Mouse (Mus musculus) duodenum, adult 2 months (tissue): Measurements from ENCODE around the gene Gm17535. TPM values are rescaled to one million over a fixed set of nuclear protein-coding genes. Genes with fewer than 3 reads are reported as not detected.

Experiments
- polyA plus RNA-seq: library from polyadenylated mRNA; depleted of rRNA; stranded (reverse); fragments of >200 nt; gene quantifications from 2 replicates; pipeline ENCODE4 v1.2.3, GENCODE M21; 2012; ENCODE audit warnings: low replicate concordance; rRNA removed

Gm17535 gene
- not detected in 2 replicates for polyA plus RNA-seq

DNA sequence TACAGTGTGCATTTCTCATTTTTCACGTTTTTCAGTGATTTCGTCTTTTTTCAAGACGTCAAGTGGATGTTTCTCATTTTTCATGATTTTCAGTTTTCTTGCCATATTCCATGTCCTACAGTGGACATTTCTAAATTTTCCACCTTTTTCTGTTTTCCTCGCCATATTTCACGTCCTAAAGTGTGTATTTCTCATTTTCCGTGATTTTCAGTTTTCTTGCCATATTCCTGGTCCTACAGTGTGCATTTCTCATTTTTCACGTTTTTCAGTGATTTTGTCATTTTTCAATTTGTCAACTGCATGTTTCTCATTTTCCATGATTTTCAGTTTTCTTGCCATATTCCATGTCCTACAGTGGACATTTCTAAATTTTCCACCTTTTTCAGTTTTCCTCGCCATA lies at the start of gene Gm17535:
Gene Gm17535, plus strand, starts transcription at position 301 of the 400 bp plus-strand sequence.

DNA sequence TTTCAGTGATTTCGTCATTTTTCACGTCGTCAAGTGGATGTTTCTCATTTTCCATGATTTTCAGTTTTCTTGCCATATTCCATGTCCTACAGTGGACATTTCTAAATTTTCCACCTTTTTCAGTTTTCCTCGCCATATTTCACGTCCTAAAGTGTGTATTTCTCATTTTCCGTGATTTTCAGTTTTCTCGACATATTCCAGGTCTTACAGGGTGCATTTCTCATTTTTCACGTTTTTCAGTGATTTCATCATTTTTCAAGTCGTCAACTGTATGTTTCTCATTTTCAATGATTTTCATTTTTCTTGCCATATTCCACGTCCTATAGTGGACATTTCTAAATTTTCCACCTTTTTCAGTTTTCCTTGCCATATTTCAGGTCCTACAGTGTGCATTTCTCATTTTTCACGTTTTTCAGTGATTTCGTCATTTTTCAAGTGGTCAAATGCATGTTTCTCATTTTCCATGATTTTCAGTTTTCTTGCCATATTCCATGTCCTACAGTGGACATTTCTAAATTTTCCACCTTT lies 33.9 kb upstream of the Gm17535 start, which contains the start of gene Gm10722:
Gene Gm10722, plus strand, starts transcription at position 478 of the 528 bp plus-strand sequence.

GRCm38 (mm10) chr9:3002794-3003396 lies 31.5 kb upstream of the Gm17535 start, which contains the start of gene Gm11168:
Gm11168 (plus strand) TSS chr9:3003346.

DNA sequence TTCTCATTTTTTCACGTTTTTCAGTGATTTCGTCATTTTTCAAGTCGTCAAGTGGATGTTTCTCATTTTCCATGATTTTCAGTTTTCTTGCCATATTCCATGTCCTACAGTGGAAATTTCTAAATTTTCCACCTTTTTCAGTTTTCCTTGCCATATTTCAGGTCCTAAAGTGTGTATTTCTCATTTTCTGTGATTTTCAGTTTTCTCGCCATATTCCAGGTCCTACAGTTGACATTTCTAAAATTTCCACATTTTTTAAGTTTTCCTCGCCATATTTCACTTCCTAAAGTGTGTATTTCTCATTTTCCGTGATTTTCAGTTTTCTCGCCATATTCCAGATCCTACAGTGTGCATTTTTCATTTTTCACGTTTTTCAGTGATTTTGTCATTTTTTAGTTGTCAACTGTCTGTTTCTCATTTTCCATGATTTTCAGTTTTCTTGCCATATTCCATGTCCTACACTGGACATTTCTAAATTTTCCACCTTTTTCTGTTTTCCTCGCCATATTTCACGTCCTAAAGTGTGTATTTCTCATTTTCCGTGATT lies 21.6 kb upstream of the Gm17535 start, which contains the start of gene Gm10721:
Gene Gm10721, plus strand, starts transcription at position 408 of the 547 bp plus-strand sequence.

GRCm38 (mm10) chr9:3015354-3015753 lies 19.0 kb upstream of the Gm17535 start, which contains the start of gene Gm10720:
Gm10720 (plus strand) TSS chr9:3015654.

GRCm38 (mm10) chr9:3017108-3017507 lies 17.3 kb upstream of the Gm17535 start, which contains the start of gene Gm10719:
Gm10719 (plus strand) TSS chr9:3017408.

GRCm38 (mm10) chr9:3023312-3023984 lies 11.0 kb upstream of the Gm17535 start, which contains the start of gene Gm10718:
Gm10718 (plus strand) TSS chr9:3023547.

DNA sequence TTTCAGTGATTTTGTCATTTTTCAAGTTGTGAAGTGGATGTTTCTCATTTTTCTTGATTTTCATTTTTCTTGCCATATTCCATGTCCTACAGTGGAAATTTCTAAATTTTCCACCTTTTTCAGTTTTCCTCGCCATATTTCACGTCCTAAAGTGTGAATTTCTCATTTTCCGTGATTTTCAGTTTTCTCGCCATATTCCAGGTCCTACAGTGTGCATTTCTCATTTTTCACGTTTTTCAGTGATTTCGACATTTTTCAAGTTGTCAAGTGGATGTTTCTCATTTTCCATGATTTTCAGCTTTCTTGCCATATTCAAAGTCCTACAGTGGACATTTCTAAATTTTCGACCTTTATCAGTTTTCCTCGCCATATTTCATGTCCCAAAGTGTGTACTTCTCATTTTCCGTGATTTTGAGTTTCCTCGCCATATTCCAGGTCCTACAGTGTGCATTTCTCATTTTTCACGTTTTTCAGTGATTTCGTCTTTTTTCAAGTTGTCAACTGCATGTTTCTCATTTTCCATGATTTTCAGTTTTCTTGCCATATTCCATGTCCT lies 9.4 kb upstream of the Gm17535 start, which contains the start of gene Gm10717:
Gene Gm10717, plus strand, starts transcription at position 506 of the 556 bp plus-strand sequence.

GRCm38 (mm10) chr9:3036577-3036976 lies 2.2 kb downstream of the Gm17535 start, which contains the start of gene Gm10715:
Gm10715 (plus strand) TSS chr9:3036877.

Other genes with a start within 250 kb of the Gm17535 start
- not detected in 2 replicates for gene Gm10722, start 33.7 kb upstream of the Gm17535 start, polyA plus RNA-seq
- not detected in 2 replicates for gene Gm11168, start 31.3 kb upstream of the Gm17535 start, polyA plus RNA-seq
- gene Gm10721, start 21.5 kb upstream of the Gm17535 start, polyA plus RNA-seq = not detected in 2 replicates
- not detected in 2 replicates for gene Gm10720, start 18.9 kb upstream of the Gm17535 start, polyA plus RNA-seq
- not detected in 2 replicates for gene Gm10719, start 17.2 kb upstream of the Gm17535 start, polyA plus RNA-seq
- gene Gm10718, start 11.1 kb upstream of the Gm17535 start, polyA plus RNA-seq = not detected in 2 replicates
- gene Gm10717, start 9.2 kb upstream of the Gm17535 start, polyA plus RNA-seq = not detected in 2 replicates
- not detected in 2 replicates for gene Gm10715, start 2.3 kb downstream of the Gm17535 start, polyA plus RNA-seq